Mouse (Mus musculus) R1 (cell line): ENCODE results near the gene Tjp1.
A peak's percentile ranks its signal among the peaks of the same experiment; 100 is the strongest.

Experiments
- DNase-seq: peaks from one replicate; pipeline ENCODE4 v3.0.0-alpha.2; 2018; ENCODE audit warnings: low read depth, low spot score

Gene Tjp1

GRCm38 (mm10) chr7:65436921-65437320 lies 90.7 kb downstream of the Tjp1 start:
- DNase-seq = no peak

GRCm38 (mm10) chr7:65431018-65431695 lies 96.4 kb downstream of the Tjp1 start:
- peak; percentile 46 for DNase-seq

- DNase-seq = peak; percentile 94
These were observed 97.2 kb downstream of the Tjp1 start for GRCm38 (mm10) chr7:65430401-65430800.

- DNase-seq = no peak
These were observed 103.1 kb downstream of the Tjp1 start for GRCm38 (mm10) chr7:65424519-65424918.

GRCm38 (mm10) chr7:65422456-65422855 lies 105.1 kb downstream of the Tjp1 start:
- DNase-seq = no peak

GRCm38 (mm10) chr7:65421451-65421850 lies 106.1 kb downstream of the Tjp1 start:
- DNase-seq = peak; percentile 34

GRCm38 (mm10) chr7:65419926-65420325 lies 107.7 kb downstream of the Tjp1 start:
- DNase-seq = no peak

- no peak for DNase-seq
These were observed 108.6 kb downstream of the Tjp1 start for GRCm38 (mm10) chr7:65419012-65419411.

GRCm38 (mm10) chr7:65418366-65418911 lies 109.1 kb downstream of the Tjp1 start:
- no peak for DNase-seq

GRCm38 (mm10) chr7:65417231-65418100 lies 110.1 kb downstream of the Tjp1 start:
- no peak for DNase-seq

- DNase-seq = peak; percentile 34
These were observed 111.1 kb downstream of the Tjp1 start for GRCm38 (mm10) chr7:65416506-65416905.

- DNase-seq = no peak
These were observed 113.3 kb downstream of the Tjp1 start for GRCm38 (mm10) chr7:65413946-65414945.

GRCm38 (mm10) chr7:65410668-65411067 lies 116.9 kb downstream of the Tjp1 start:
- DNase-seq = no peak

- no peak for DNase-seq
These were observed 121.2 kb downstream of the Tjp1 start for GRCm38 (mm10) chr7:65406427-65406826.

- peak; percentile 53 for DNase-seq
These were observed 125.1 kb downstream of the Tjp1 start for GRCm38 (mm10) chr7:65402516-65402915.

- DNase-seq = no peak
These were observed 126.0 kb downstream of the Tjp1 start for GRCm38 (mm10) chr7:65401622-65402021.

GRCm38 (mm10) chr7:65395891-65396290 lies 131.7 kb downstream of the Tjp1 start:
- DNase-seq = no peak

- no peak for DNase-seq
These were observed 132.4 kb downstream of the Tjp1 start for GRCm38 (mm10) chr7:65395166-65395565.

- DNase-seq = no peak
These were observed 132.9 kb downstream of the Tjp1 start for GRCm38 (mm10) chr7:65394672-65395071.

GRCm38 (mm10) chr7:65393704-65394452 lies 133.7 kb downstream of the Tjp1 start:
- DNase-seq = no peak

GRCm38 (mm10) chr7:65392986-65393385 lies 134.6 kb downstream of the Tjp1 start:
- DNase-seq = no peak
